Mouse (Mus musculus): ENCODE data around the gene Mylk.

DNA sequence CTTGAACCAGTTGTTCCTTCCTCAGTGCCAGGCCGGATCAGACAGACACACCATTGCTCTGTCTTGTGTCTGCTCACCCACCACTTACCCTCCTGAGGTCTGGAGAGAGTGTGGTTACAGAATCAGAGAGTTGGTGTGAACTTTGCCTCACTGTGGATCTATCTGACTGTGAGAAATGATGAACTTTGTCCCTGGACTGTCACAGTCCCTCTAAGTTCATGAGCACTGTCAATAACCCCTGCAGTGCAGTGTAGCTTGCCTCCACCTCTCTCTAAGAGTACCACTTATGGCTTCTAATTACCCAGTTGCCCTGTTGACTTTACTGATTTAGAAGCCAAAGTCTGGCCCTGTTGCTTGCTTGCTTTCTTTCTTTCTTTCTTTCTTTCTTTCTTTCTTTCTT, 142.0 kb downstream of the Mylk start:
- TF ChIP-seq CTCF (IDR thresholded peaks at IDR 0.05; ENCODE audit: insufficient read depth, low read depth, low read length) (no peak), POLR2A (IDR thresholded peaks at IDR 0.05; ENCODE audit: insufficient read depth, low read depth, low read length) (no peak)
